Mouse (Mus musculus) myocyte (in vitro differentiated cells): ENCODE results near the gene Actr8. TPM values are rescaled to one million over a fixed set of nuclear protein-coding genes. Genes with fewer than 3 reads are reported as not detected.

Experiments used
- H3K27me3 ChIP-seq: one replicate; pipeline ENCODE4 v1.6.1; 2011; ENCODE audit not compliant: control insufficient read depth, insufficient read depth, insufficient read length
- H3K36me3 ChIP-seq: one replicate; pipeline ENCODE4 v1.6.1; 2011; ENCODE audit not compliant: control insufficient read depth, insufficient read depth
- H3K4me2 ChIP-seq: one replicate; pipeline ENCODE4 v1.6.1; 2011; ENCODE audit warnings: low read depth, control low read depth
- H3K4me3 ChIP-seq: one replicate; pipeline ENCODE4 v1.5.1; 2011; ENCODE audit warnings: mild to moderate bottlenecking, control low read depth, moderate library complexity
- H3K79me2 ChIP-seq: one replicate; pipeline ENCODE4 v1.6.1; 2011; ENCODE audit not compliant: control insufficient read depth, insufficient read depth
- H3ac ChIP-seq: one replicate; pipeline ENCODE4 v1.6.1; 2011; ENCODE audit not compliant: control insufficient read depth, insufficient read length
- CEBPB ChIP-seq: IDR thresholded peaks from 2 replicates; pipeline ENCODE4 v1.6.1; 2011; ENCODE audit warnings: mild to moderate bottlenecking, moderate library complexity; ENCODE audit not compliant: poor library complexity, insufficient read depth, severe bottlenecking
- E2F4 ChIP-seq: IDR thresholded peaks from one replicate; pipeline ENCODE4 v1.6.1; 2011; ENCODE audit warnings: mild to moderate bottlenecking, control low read depth, moderate library complexity; ENCODE audit not compliant: insufficient read depth
- MAX ChIP-seq: IDR thresholded peaks from one replicate; pipeline ENCODE4 v1.6.1; 2011; ENCODE audit warnings: low read depth, mild to moderate bottlenecking, control low read depth
- MYOD1 ChIP-seq, 3 experiments: IDR thresholded peaks; one replicate each; pipeline ENCODE4 v1.6.1; 2011; ENCODE audit warnings: control low read depth in 2 of 3, low read depth in 2 of 3, mild to moderate bottlenecking in 2 of 3, moderate library complexity in 1 of 3; ENCODE audit not compliant: insufficient read length in 2 of 3, control insufficient read depth in 1 of 3
- MYOG ChIP-seq, 3 experiments: IDR thresholded peaks; one replicate each; pipeline ENCODE4 v1.6.1; 2011; ENCODE audit warnings: control low read depth in 2 of 3, low read depth in 2 of 3, mild to moderate bottlenecking in 2 of 3; ENCODE audit not compliant: insufficient read length in 2 of 3, control insufficient read depth in 1 of 3, insufficient read depth in 1 of 3
- POLR2A ChIP-seq: IDR thresholded peaks from one replicate; pipeline ENCODE4 v1.6.1; 2011; ENCODE audit warnings: low read depth, mild to moderate bottlenecking, control low read depth, moderate library complexity; ENCODE audit not compliant: insufficient read length
- POLR2AphosphoS2 ChIP-seq: IDR thresholded peaks from one replicate; pipeline ENCODE4 v1.6.1; 2011; ENCODE audit warnings: low read depth, control low read depth; ENCODE audit not compliant: insufficient read length
- REST ChIP-seq: IDR thresholded peaks from one replicate; pipeline ENCODE4 v1.6.1; 2011; ENCODE audit warnings: mild to moderate bottlenecking, control low read depth, moderate library complexity; ENCODE audit not compliant: insufficient read depth, insufficient read length
- SRF ChIP-seq: IDR thresholded peaks from one replicate; pipeline ENCODE4 v1.6.1; 2011; ENCODE audit warnings: low read depth; ENCODE audit not compliant: control insufficient read depth, insufficient read length
- TCF12 ChIP-seq: IDR thresholded peaks from one replicate; pipeline ENCODE4 v1.6.1; 2011; ENCODE audit warnings: mild to moderate bottlenecking, control low read depth; ENCODE audit not compliant: poor library complexity, insufficient read depth, severe bottlenecking
- TCF3 ChIP-seq: IDR thresholded peaks from one replicate; pipeline ENCODE4 v1.6.1; 2011; ENCODE audit warnings: low read depth, control low read depth; ENCODE audit not compliant: insufficient read length
- USF1 ChIP-seq: IDR thresholded peaks from one replicate; pipeline ENCODE4 v1.6.1; 2011; ENCODE audit warnings: low read depth, mild to moderate bottlenecking, control low read depth, moderate library complexity
- polyA plus RNA-seq: library from polyadenylated mRNA; unstranded; fragments of >200 nt; fragmentation: generic; extraction: Trizol; gene quantifications from one replicate; pipeline ENCODE4 v1.2.1, GENCODE M21; 2012; ENCODE audit warnings: missing spikeins

Actr8 gene
- polyA plus RNA-seq, 1 experiment: 26.8 TPM

GRCm38 (mm10) chr14:29999475-29999811 is 21.3 kb downstream of the Actr8 start:
- TF ChIP-seq MYOD1 (IDR thresholded peaks at IDR 0.05; ENCODE audit: control insufficient read depth in 1 of 3, insufficient read length in 2 of 3, low read depth in 2 of 3) (no peak), REST (no peak), POLR2AphosphoS2 (no peak), MYOG (IDR thresholded peaks at IDR 0.05; ENCODE audit: control insufficient read depth in 1 of 3, insufficient read depth in 1 of 3, insufficient read length in 2 of 3, low read depth in 2 of 3) (no peak), CEBPB (no peak), E2F4 (no peak), TCF12 (no peak), SRF (no peak), POLR2A (no peak), USF1 (no peak), TCF3 (no peak), MAX (no peak)
- Histone ChIP-seq H3K36me3 (no peaks in the 10 kb centered on the region), H3K4me3 (no peak overlapping the region), H3K4me2 (no peak overlapping the region), H3ac (no peak overlapping the region), H3K27me3 (peaks cover 14% of the 10 kb centered on the region), H3K79me2 (no peaks in the 10 kb centered on the region)

- Histone ChIP-seq H3K79me2 (no peaks in the 10 kb centered on the region), H3K4me3 (no peak within 1 kb of the TSS), H3ac (no peak within 1 kb of the TSS), H3K4me2 (no peak within 1 kb of the TSS), H3K27me3 (peaks cover 48% of the 10 kb centered on the region), H3K36me3 (no peaks in the 10 kb centered on the region)
- TF ChIP-seq REST (no peak), MAX (no peak), TCF3 (no peak), CEBPB (no peak), E2F4 (no peak)
Measured at GRCm38 (mm10) chr14:30008733-30009575, 30.8 kb downstream of the Actr8 start, which contains the start of the genes Il17rb and Chdh. Gene Il17rb, minus strand, starts transcription at chr14:30008896. Gene Chdh, plus strand, starts transcription at chr14:30009023.

GRCm38 (mm10) chr14:30009864-30010560 is 31.9 kb downstream of the Actr8 start:
- H3K79me2 ChIP-seq: no peaks in the 10 kb centered on the region
- no peak overlapping the region for H3K4me2 ChIP-seq
- H3K4me3 ChIP-seq: no peak overlapping the region
- TF ChIP-seq SRF (no peak), MYOG (IDR thresholded peaks at IDR 0.05; ENCODE audit: control insufficient read depth in 1 of 3, insufficient read depth in 1 of 3, insufficient read length in 2 of 3, low read depth in 2 of 3) (no peak), MAX (no peak), USF1 (no peak)
- H3K27me3 ChIP-seq: peaks cover 51% of the 10 kb centered on the region
- no peaks in the 10 kb centered on the region for H3K36me3 ChIP-seq
- H3ac ChIP-seq: no peak overlapping the region

GRCm38 (mm10) chr14:30011886-30012560 is 33.9 kb downstream of the Actr8 start:
- Histone ChIP-seq H3K79me2 (no peaks in the 10 kb centered on the region), H3K4me2 (no peak overlapping the region), H3K27me3 (peaks cover 51% of the 10 kb centered on the region), H3ac (no peak overlapping the region), H3K36me3 (no peaks in the 10 kb centered on the region), H3K4me3 (no peak overlapping the region)
- TF ChIP-seq TCF3 (no peak), E2F4 (no peak), USF1 (no peak), MYOG (IDR thresholded peaks at IDR 0.05; ENCODE audit: control insufficient read depth in 1 of 3, insufficient read depth in 1 of 3, insufficient read length in 2 of 3, low read depth in 2 of 3) (no peak), TCF12 (no peak), CEBPB (no peak), POLR2AphosphoS2 (no peak), REST (no peak), SRF (no peak), MAX (no peak), POLR2A (no peak), MYOD1 (IDR thresholded peaks at IDR 0.05; ENCODE audit: control insufficient read depth in 1 of 3, insufficient read length in 2 of 3, low read depth in 2 of 3) (no peak)
